ENCODE assay signal across 16 mouse cellular contexts in genomic region chr7:67036502-67037485, GRCm38 (mm10).
"Had no signal": no experiment of that assay in that cellular context is flagged by ENCODE, and none has a peak within 500 bp of the region (broad histone marks: within the 10 kb centered on the region; RNA-seq: fewer than 3 reads in every experiment).

No protein-coding gene starts in this region.

- H3K9me3 ChIP-seq: liver, embryonic 13.5 days; midbrain, embryonic 12.5 days; neural tube, embryonic 13.5 days; stomach, embryonic 15.5 days had no signal

- DNase-seq: kidney, postnatal 14 days; kidney, postnatal 4 days; liver, embryonic 13.5 days; lung, adult 2 months; lung, postnatal 14 days; lung, postnatal 4 days; retina, postnatal 1 day; right cerebral cortex, postnatal 25 days; spleen, adult 18-20 months; thymus, adult 18-20 months; thymus, postnatal 36 days had no signal

- H3K36me3 ChIP-seq: liver, embryonic 13.5 days; midbrain, embryonic 12.5 days; neural tube, embryonic 13.5 days; stomach, embryonic 15.5 days had no signal

- H3K4me1 ChIP-seq: liver, embryonic 13.5 days; midbrain, embryonic 12.5 days had no signal

- H3K9ac ChIP-seq: liver, embryonic 13.5 days; midbrain, embryonic 12.5 days; neural tube, embryonic 13.5 days; stomach, embryonic 15.5 days had no signal

- H3K27me3 ChIP-seq: liver, embryonic 13.5 days; midbrain, embryonic 12.5 days; neural tube, embryonic 13.5 days; stomach, embryonic 15.5 days had no signal

- H3K4me3 ChIP-seq: liver, embryonic 13.5 days; midbrain, embryonic 12.5 days; myocyte; neural tube, embryonic 13.5 days; stomach, embryonic 15.5 days had no signal

- H3K4me2 ChIP-seq: liver, embryonic 13.5 days; midbrain, embryonic 12.5 days; neural tube, embryonic 13.5 days; stomach, embryonic 15.5 days had no signal

- ATAC-seq: midbrain, embryonic 16.5 days had no signal

- H3K27ac ChIP-seq: liver, embryonic 13.5 days; midbrain, embryonic 12.5 days; neural tube, embryonic 13.5 days; stomach, embryonic 15.5 days had no signal
